ENCODE assay signal across 8 mouse cellular contexts in the genomic region with DNA sequence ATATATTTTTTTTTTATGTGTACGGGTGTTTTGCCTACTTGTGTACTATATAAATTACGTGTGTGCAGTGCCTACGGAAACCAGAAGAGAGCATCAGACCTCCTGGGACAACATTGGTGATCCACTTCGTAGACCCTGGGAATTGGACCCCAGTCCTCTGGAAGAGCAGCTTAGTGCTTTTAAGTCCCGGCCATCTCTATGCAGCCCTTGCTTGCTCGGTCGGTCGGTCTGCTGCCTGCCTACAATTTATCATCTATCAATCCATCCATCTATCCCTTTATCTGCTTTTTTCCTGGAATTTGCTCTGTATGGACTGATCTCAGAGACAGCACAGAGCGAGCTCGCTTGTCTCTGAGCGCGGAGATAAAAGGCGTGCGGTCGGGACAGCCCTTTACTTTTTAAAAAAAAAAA. TPM values are rescaled to one million over a fixed set of nuclear protein-coding genes. Genes with fewer than 3 reads are reported as not detected.
DNase-seq lines count a peak whose midpoint lies in the region; ATAC-seq and TF ChIP-seq lines count a peak whose summit lies in the region.

No protein-coding gene starts in this region.

- ATAC-seq in limb, embryonic 13.5 days (ENCODE audit: low FRiP score, low read depth) = peak; percentile 17; the same call in 1 of the 2 replicates
- ATAC-seq in neural tube, embryonic 12.5 days (ENCODE audit: low FRiP score, low read depth) = peak; percentile 57; the same call in 1 of the 2 replicates

- 1% methylated on average over 15 of the region's 15 CpGs for WGBS in heart, embryonic 10.5 days
- WGBS in limb, embryonic 13.5 days = under 1% methylated on average over 15 of the region's 15 CpGs
- WGBS in neural tube, embryonic 12.5 days = under 1% methylated on average over 15 of the region's 15 CpGs

- peak overlapping the region; percentile 94 for H3K4me2 ChIP-seq in limb, embryonic 13.5 days (replicated peaks)
- H3K4me2 ChIP-seq in neural tube, embryonic 12.5 days (replicated peaks) = peak overlapping the region; percentile 92

- TF ChIP-seq CTCF in E14TG2a.4 (conservative IDR thresholded peaks at IDR 0.05; ENCODE audit: low read length) = no peak
- no peak for TF ChIP-seq CTCF in embryonic fibroblast, embryonic 13.5 days (IDR thresholded peaks at IDR 0.05; ENCODE audit: borderline replicate concordance, insufficient read depth, low read length)

- no peak for TF ChIP-seq POLR2A in embryonic fibroblast, embryonic 13.5 days (IDR thresholded peaks at IDR 0.05; ENCODE audit: low read depth, low read length)

- peak overlapping the region; percentile 60 for H3K9ac ChIP-seq in limb, embryonic 13.5 days
- H3K9ac ChIP-seq in neural tube, embryonic 12.5 days = peak overlapping the region; percentile 74

- no peaks in the 10 kb centered on the region for H3K9me3 ChIP-seq in heart, embryonic 10.5 days
- H3K9me3 ChIP-seq in E14TG2a.4 (ENCODE audit: low read length) = peaks cover 28% of the 10 kb centered on the region
- no peaks in the 10 kb centered on the region for H3K9me3 ChIP-seq in limb, embryonic 13.5 days
- no peaks in the 10 kb centered on the region for H3K9me3 ChIP-seq in neural tube, embryonic 12.5 days

- H3K27me3 ChIP-seq in heart, embryonic 10.5 days (ENCODE audit: insufficient read depth, poor library complexity, severe bottlenecking) = peaks cover 4% of the 10 kb centered on the region; the same call in 1 of the 2 replicates
- H3K27me3 ChIP-seq in E14TG2a.4 (ENCODE audit: insufficient read depth, low read length) = peaks cover 13% of the 10 kb centered on the region
- no peaks in the 10 kb centered on the region for H3K27me3 ChIP-seq in limb, embryonic 13.5 days
- H3K27me3 ChIP-seq in neural tube, embryonic 12.5 days (replicated peaks) = no peaks in the 10 kb centered on the region

- H3K27ac ChIP-seq in heart, embryonic 10.5 days = peak overlapping the region; percentile 93
- H3K27ac ChIP-seq in embryonic fibroblast, embryonic 13.5 days (ENCODE audit: insufficient read depth, low read length) = peak overlapping the region; percentile 55
- peak overlapping the region; percentile 88; the same call in 1 of the 2 replicates for H3K27ac ChIP-seq in limb, embryonic 13.5 days
- peak overlapping the region; percentile 57; the same call in 1 of the 2 replicates for H3K27ac ChIP-seq in neural tube, embryonic 12.5 days

- intact Hi-C loops in heart, postnatal 25 days (cut with DNase I) = loop anchor here (2.0 kb wide), 1 partner anchor 33 kb away; the partner anchor contains the start of gene AW011738
- intact Hi-C loops in gastrocnemius, postnatal 36 days (cut with DNase I) = loop anchor here (2.0 kb wide), 1 partner anchor 33 kb away; the partner anchor contains the start of gene AW011738

- DNase-seq in heart, embryonic 10.5 days (ENCODE audit: low spot score) = no peak
- DNase-seq in heart, postnatal 25 days (ENCODE audit: low spot score) = no peak
- no peak for DNase-seq in layer of hippocampus, adult 11-12 months (ENCODE audit: low spot score)
- no peak for DNase-seq in gastrocnemius, postnatal 36 days

- H3K4me3 ChIP-seq in heart, embryonic 10.5 days = peak overlapping the region; percentile 89
- H3K4me3 ChIP-seq in E14TG2a.4 (replicated peaks; ENCODE audit: low read length) = peak overlapping the region; percentile 97
- H3K4me3 ChIP-seq in embryonic fibroblast, embryonic 13.5 days (ENCODE audit: insufficient read depth, low read length) = peak overlapping the region; percentile 41
- peak overlapping the region; percentile 90 for H3K4me3 ChIP-seq in limb, embryonic 13.5 days
- peak overlapping the region; percentile 87 for H3K4me3 ChIP-seq in neural tube, embryonic 12.5 days

- peaks cover 20% of the 10 kb centered on the region for H3K4me1 ChIP-seq in heart, embryonic 10.5 days
- peaks cover 41% of the 10 kb centered on the region for H3K4me1 ChIP-seq in E14TG2a.4 (replicated peaks; ENCODE audit: low read depth, low read length)
- no peaks in the 10 kb centered on the region for H3K4me1 ChIP-seq in embryonic fibroblast, embryonic 13.5 days (ENCODE audit: control insufficient read depth, insufficient read depth, low read length)
- peaks cover 15% of the 10 kb centered on the region for H3K4me1 ChIP-seq in limb, embryonic 13.5 days
- H3K4me1 ChIP-seq in neural tube, embryonic 12.5 days = peaks cover 15% of the 10 kb centered on the region

- H3K36me3 ChIP-seq in heart, embryonic 10.5 days = peaks cover 62% of the 10 kb centered on the region
- peaks cover 63% of the 10 kb centered on the region for H3K36me3 ChIP-seq in E14TG2a.4 (ENCODE audit: insufficient read depth, low read length)
- peaks cover 61% of the 10 kb centered on the region for H3K36me3 ChIP-seq in limb, embryonic 13.5 days
- peaks cover 53% of the 10 kb centered on the region for H3K36me3 ChIP-seq in neural tube, embryonic 12.5 days

RNA-seq across cellular contexts. Expression of gene Noc2l, which starts 0.4 kb away (rescaled TPM):
- 59.2 and 96.5 TPM in 2 replicates for polyA plus RNA-seq in heart, embryonic 10.5 days (2016; fragmentation: Nextera tagmentation; extraction: Ambion mirVana)
- total RNA-seq in heart, postnatal 25 days (2021) = 10 to 100 TPM; 22.6 to 22.9 TPM
- 64.6 and 66.1 TPM in 2 replicates for polyA plus RNA-seq in embryonic fibroblast, embryonic 13.5 days (2011; ENCODE audit: insufficient read length, low read depth, missing spikeins)
- 68.8 and 71.5 TPM in 2 replicates for polyA plus RNA-seq in limb, embryonic 13.5 days (2015; fragmentation: Nextera tagmentation; extraction: Ambion mirVana)
- 74.0 and 74.5 TPM in 2 replicates for polyA plus RNA-seq in neural tube, embryonic 12.5 days (2016; fragmentation: Nextera tagmentation; extraction: Ambion mirVana)
- total RNA-seq in gastrocnemius, postnatal 36 days (2021) = 10 to 100 TPM; 25.2 to 29.4 TPM

RNA-seq across cellular contexts. Expression of gene Plekhn1, which starts 0.7 kb away (rescaled TPM):
- polyA plus RNA-seq in heart, embryonic 10.5 days (2016; fragmentation: Nextera tagmentation; extraction: Ambion mirVana) = 15.2 and 15.9 TPM in 2 replicates
- total RNA-seq in heart, postnatal 25 days (2021) = 10 to 100 TPM; 10.5 to 10.6 TPM
- 20.4 and 20.5 TPM in 2 replicates for polyA plus RNA-seq in embryonic fibroblast, embryonic 13.5 days (2011; ENCODE audit: insufficient read length, low read depth, missing spikeins)
- 24.6 and 24.9 TPM in 2 replicates for polyA plus RNA-seq in limb, embryonic 13.5 days (2015; fragmentation: Nextera tagmentation; extraction: Ambion mirVana)
- 27.3 and 29.0 TPM in 2 replicates for polyA plus RNA-seq in neural tube, embryonic 12.5 days (2016; fragmentation: Nextera tagmentation; extraction: Ambion mirVana)
- total RNA-seq in gastrocnemius, postnatal 36 days (2021) = 1 to 10 TPM; 5.0 to 5.9 TPM

RNA-seq across cellular contexts. Expression of gene Perm1, which starts 19.7 kb away (rescaled TPM):
- 0.64 and 1.2 TPM in 2 replicates for polyA plus RNA-seq in heart, embryonic 10.5 days (2016; fragmentation: Nextera tagmentation; extraction: Ambion mirVana)
- 100 to 1,000 TPM; 227 to 246 TPM for total RNA-seq in heart, postnatal 25 days (2021)
- polyA plus RNA-seq in embryonic fibroblast, embryonic 13.5 days (2011; ENCODE audit: insufficient read length, low read depth, missing spikeins) = 0.12 TPM in 1 of 2 replicates, not detected in the other
- 0.59 and 0.66 TPM in 2 replicates for polyA plus RNA-seq in limb, embryonic 13.5 days (2015; fragmentation: Nextera tagmentation; extraction: Ambion mirVana)
- polyA plus RNA-seq in neural tube, embryonic 12.5 days (2016; fragmentation: Nextera tagmentation; extraction: Ambion mirVana) = 1.7 and 2.0 TPM in 2 replicates
- 100 to 1,000 TPM; 144 to 172 TPM for total RNA-seq in gastrocnemius, postnatal 36 days (2021)

RNA-seq across cellular contexts. Expression of gene Samd11, which starts 20.1 kb away (rescaled TPM):
- polyA plus RNA-seq in heart, embryonic 10.5 days (2016; fragmentation: Nextera tagmentation; extraction: Ambion mirVana) = 1.1 and 2.0 TPM in 2 replicates
- total RNA-seq in heart, postnatal 25 days (2021) = not detected
- not detected in 2 replicates for polyA plus RNA-seq in embryonic fibroblast, embryonic 13.5 days (2011; ENCODE audit: insufficient read length, low read depth, missing spikeins)
- 0.42 and 0.47 TPM in 2 replicates for polyA plus RNA-seq in limb, embryonic 13.5 days (2015; fragmentation: Nextera tagmentation; extraction: Ambion mirVana)
- 2.6 and 2.9 TPM in 2 replicates for polyA plus RNA-seq in neural tube, embryonic 12.5 days (2016; fragmentation: Nextera tagmentation; extraction: Ambion mirVana)
- under 1 TPM in 1 of 2 experiments, not detected in 1; 0.25 TPM for total RNA-seq in gastrocnemius, postnatal 36 days (2021)

RNA-seq across cellular contexts. Expression of gene AW011738, which starts 32.3 kb away (rescaled TPM):
- 1.3 and 2.0 TPM in 2 replicates for polyA plus RNA-seq in heart, embryonic 10.5 days (2016; fragmentation: Nextera tagmentation; extraction: Ambion mirVana)
- total RNA-seq in heart, postnatal 25 days (2021) = 1 to 10 TPM; 6.3 to 6.9 TPM
- polyA plus RNA-seq in embryonic fibroblast, embryonic 13.5 days (2011; ENCODE audit: insufficient read length, low read depth, missing spikeins) = 2.9 and 3.6 TPM in 2 replicates
- 2.0 and 2.3 TPM in 2 replicates for polyA plus RNA-seq in limb, embryonic 13.5 days (2015; fragmentation: Nextera tagmentation; extraction: Ambion mirVana)
- polyA plus RNA-seq in neural tube, embryonic 12.5 days (2016; fragmentation: Nextera tagmentation; extraction: Ambion mirVana) = 6.8 and 7.0 TPM in 2 replicates
- 1 to 10 TPM; 2.8 to 4.4 TPM for total RNA-seq in gastrocnemius, postnatal 36 days (2021)

Comparison
In these comparisons a context has a peak if more than half of its experiments do, and no peak if none do; other contexts are left out.
1. H3K4me3 ChIP-seq: peak in every context shown above with its lines; median percentile 97 in E14TG2a.4; 90 in limb, embryonic 13.5 days; 89 in heart, embryonic 10.5 days; 87 in neural tube, embryonic 12.5 days; 41 in embryonic fibroblast, embryonic 13.5 days.